Mouse (Mus musculus) B cell, adult 2 months (primary cell): Measurements from ENCODE around the gene D3Ertd254e.
"Not testable (repeated sequence)": the region's sequence is repeated elsewhere in the genome, so short reads cannot be mapped to it uniquely, and the experiment has no call there.

Experiments
- DNase-seq, 2 experiments: peaks; one replicate each; pipeline ENCODE4 v3.0.0; 2022

D3Ertd254e gene

DNA sequence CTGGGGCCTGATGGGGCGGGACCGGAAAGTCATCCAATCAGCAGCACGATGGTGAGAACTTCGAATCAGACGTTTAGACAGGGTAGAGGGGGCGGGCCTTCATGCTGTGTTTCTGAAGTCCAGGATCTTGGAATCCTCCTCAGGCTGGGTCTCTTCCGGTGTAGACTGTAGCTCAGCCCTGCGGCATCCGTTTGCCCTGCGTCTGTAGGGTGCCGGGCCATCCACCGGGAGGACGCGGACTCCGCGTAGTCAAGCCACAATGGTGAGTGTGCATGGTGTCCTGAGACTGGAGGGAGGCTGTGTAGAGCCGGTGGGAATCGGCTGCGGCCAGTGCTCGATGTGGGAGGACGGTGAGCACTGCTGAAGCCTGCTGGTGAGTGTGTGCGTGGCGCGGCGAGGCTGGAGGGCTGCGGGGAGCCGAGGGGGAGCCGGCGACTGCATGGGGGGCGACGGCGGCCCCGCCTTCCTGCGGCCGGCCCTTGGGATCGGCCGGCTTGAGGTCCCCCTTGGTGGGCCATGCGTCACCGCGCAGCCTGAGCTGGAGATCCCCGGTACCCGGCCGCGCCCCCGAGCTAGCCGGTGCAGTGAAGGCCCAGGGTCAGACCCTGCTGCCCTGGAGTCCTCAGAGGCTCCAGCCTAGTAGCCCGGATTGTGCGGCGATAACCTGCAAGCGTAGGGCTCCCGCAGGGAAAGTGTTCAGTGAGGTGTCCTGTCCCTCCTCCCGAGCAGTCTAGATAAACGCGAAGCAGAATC is at the start of gene D3Ertd254e:
D3Ertd254e (plus strand) TSS at position 84 of the 753 bp plus-strand sequence.
- DNase-seq = peak; percentile 79 to 82

- no peak for DNase-seq
Measured at GRCm38 (mm10) chr3:36116076-36116475, 34.7 kb upstream of the D3Ertd254e start.

DNA sequence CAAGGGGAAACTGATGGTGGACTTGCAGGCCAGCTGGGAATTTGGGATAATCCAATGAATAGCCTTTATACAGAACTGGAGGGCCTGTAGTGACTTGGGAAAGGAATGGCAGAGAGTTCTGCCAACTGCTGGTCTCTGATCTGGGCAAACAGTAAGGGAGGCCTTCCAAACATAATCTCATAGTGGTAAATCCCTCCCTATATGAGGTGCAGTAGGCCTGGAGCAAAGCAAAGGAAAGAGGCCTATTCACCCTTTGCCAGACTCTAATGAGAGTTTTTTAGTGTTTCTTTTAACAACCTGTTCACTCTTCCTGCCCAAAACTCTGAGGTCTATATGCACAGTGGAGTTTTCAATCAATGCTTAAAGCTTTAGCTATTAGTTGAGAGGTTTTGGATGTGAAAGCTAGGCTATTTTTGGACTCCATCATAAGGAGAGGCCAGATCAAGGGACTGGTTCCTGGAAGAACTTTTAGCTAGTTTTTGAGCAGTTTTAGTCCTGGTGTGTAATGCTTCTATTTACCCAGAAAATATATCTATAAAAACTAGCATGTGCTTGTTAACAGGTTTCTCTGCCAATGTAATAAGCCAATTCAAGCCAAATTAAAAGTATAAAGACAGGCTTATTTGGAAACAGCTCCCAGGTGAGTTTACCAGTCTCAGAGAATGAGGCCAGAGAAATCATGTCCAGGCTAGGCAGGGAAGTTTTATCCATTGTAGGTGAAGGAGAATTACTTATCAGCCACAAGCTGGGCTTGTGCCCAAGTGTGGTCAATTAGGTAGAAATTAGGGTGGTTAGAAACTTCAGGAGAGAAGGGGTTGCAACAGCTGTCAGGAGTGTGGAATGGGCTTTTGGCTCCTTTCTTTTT is 30.9 kb upstream of the D3Ertd254e start:
- DNase-seq = no peak

DNA sequence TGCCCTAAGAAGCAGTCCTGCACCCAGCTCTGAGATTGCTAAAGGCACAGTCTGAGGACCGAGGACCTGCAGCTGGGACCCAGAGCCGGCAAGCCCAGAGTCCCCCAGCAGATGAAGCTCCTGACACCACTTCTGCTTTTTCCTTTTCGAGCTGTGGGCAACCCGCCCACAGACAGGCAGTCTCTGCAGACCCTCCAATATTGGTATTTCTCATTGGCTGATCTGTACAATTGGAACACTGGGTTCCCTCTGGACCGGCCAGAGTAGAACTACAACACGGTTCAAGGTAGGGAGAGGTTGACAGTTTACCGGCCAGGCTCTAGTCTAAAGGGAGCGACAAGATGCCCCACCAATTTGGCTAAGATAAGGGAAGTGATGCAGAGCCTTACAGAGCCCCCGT is 24.6 kb upstream of the D3Ertd254e start:
- not testable (repeated sequence) for DNase-seq

GRCm38 (mm10) chr3:36136152-36136551 is 14.7 kb upstream of the D3Ertd254e start:
- DNase-seq = no peak

- peak; percentile 53 to 57 for DNase-seq
Measured at GRCm38 (mm10) chr3:36137560-36137959, 13.3 kb upstream of the D3Ertd254e start.

- DNase-seq = no peak
Measured at GRCm38 (mm10) chr3:36138171-36138660, 12.6 kb upstream of the D3Ertd254e start.

DNA sequence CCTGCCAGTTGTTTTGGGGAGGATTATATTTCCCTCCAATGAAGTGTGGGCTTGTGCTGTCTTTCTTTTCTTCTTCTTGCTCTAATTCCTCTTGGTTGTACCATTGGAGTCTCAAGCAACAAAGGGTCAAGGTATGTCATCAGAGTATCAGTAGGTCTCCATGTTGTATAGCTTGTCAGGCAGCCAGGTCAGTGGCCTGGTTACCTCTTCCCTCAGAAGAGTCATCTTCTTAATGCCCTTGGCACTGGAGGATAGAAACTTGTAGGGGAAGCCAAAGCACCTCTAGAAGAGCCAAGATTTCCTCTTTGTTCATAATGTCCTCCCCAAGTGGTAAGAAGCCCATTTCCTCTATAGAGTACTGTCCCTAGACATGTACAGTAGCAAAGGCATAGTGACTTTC is 11.8 kb upstream of the D3Ertd254e start:
- no peak for DNase-seq

DNA sequence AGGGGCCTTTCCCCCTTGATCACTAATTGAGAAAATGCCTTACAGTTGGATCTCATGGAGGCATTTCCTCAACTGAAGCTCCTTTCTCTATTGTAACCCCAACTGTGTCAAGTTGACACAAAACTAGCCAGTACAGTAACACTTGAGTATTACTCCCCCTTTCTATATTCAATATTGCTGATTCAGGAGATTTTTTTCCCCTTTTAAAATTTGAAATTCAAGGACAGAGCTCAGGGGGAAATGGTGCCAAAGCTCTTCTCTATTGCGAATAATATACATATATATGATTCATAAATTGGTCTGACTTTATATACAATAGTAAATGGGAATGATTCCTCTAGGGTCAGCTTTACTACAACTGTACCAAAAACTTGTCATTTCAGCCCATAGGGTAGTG is 282 bp upstream of the D3Ertd254e start:
- DNase-seq = no peak

GRCm38 (mm10) chr3:36155268-36155667 is 4.5 kb downstream of the D3Ertd254e start:
- DNase-seq = no peak

DNA sequence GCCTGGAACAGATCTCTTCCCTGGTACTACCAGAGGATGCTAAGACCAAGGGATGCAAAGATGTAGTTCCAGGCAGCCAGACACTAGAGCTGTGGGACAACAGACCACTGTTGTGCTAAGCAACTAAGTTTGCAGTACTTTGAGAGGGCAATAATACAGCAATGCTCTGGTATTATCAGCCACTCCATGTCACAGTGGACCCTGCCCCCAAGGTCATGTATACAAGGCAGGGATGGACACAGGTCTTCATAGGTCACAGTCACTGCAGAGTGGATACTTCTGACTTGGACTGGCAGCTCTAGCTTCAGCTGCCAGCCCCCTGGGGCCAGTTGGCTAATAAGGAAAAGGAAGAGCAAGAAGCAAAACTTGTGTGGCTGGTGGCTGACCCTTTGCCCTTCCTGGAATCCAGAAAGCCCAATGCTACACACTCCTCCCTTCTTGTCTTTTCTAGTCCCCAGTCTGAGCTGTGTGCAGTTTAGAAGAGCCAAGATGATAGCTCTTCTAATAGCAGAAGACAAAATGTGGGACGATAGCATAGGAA is 19.9 kb downstream of the D3Ertd254e start:
- no peak for DNase-seq

GRCm38 (mm10) chr3:36171348-36171747 is 20.5 kb downstream of the D3Ertd254e start:
- no peak for DNase-seq

DNA sequence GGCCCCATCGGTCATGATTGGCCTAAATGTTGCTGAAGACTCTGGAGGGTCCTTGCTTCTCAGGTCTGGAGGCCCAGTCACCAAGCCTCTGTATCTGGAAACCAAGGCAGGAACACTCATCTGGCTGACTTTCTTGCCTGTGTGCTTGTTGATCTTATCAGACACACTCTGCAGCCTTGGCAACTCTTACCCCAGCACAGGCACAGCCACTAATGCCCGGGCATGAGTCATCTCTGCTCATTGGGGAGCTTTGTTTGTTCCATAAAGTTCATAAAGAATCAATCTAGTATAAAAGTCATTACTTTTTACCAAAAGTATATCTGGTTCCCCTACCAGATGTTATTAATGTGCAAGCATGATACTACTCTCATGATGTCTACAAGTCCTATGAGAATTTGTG is 22.9 kb downstream of the D3Ertd254e start:
- no peak for DNase-seq

- DNase-seq = peak; percentile 1 to 21
Measured at GRCm38 (mm10) chr3:36181519-36181918, 30.7 kb downstream of the D3Ertd254e start.

DNA sequence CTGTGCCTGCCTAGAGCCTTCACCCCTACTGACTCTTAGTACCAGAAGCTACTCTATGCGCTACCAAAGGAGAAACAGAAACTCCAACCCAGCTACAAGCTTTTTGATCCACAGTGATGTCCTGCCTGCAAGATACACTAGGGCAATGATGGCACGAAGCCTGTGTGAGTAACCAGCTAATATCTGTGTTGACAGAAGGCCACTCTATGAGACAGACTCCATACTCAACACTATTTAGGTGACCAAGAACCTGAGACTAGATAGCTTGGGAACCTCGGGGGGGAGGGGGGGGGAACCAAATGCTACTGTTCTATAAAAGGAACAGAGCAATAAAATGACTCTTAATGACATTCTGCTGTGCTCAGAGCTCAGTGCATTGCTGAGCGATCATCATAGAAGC is 35.7 kb downstream of the D3Ertd254e start:
- no peak for DNase-seq

DNA sequence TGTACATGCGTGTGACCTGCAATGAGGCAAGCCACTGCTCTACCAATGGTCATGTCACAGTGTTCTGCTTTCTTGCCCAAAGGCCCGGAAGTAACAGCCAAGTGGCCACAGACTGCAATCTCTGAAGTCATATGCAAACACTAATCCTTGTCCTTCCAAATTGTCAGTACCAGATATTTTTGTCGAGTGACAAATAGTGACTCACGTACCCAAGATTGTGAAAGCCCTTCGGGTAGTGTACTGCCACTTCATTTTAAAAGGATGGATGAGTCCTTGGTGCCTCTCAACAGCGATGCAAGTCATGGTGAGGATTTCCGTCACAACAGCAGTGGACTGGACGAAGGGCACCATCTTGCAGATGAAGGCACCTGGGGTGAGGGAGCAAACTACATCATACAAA is 38.4 kb downstream of the D3Ertd254e start:
- no peak for DNase-seq

DNA sequence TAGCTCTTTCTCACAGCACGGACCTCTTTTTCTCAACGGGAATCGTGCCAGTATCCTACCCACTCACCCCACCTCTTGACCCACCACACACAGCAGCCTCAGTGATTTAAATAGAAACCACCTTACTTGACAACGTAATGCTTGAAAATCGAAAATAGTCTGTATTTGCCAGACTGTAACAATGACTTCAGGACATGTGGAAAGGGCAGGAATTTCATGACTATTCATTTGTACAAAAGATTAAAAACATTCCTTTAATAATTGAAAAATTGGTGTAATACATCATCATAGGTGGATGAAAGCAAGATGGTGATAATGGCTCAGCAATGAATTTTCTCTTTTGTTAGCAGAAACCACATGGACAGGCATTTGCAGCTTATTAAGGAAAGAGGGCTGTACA is 50.3 kb downstream of the D3Ertd254e start:
- no peak for DNase-seq

DNA sequence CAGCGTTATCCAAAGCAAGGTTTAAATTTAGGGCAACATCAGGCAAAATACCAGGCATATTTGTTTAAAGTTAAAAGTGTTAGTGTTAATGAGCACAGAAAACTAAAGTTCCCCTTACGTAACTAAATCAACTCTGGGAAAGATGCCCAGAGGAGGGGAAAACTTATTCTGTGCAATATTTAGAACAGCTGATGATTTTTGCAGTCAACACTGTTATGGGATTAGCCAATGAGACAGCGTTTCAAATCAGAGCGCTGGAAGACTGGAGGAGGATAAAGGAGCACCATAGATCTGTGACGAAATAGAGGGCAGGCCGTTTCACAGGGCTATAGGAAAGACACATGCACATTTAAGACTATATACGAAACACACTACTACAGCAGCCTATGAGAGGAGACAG is 52.1 kb downstream of the D3Ertd254e start:
- no peak for DNase-seq

GRCm38 (mm10) chr3:36207520-36208264 is 56.9 kb downstream of the D3Ertd254e start:
- no peak for DNase-seq

GRCm38 (mm10) chr3:36209776-36210555 is 59.1 kb downstream of the D3Ertd254e start:
- peak in 1 of 2 experiments; percentile 19 for DNase-seq

DNA sequence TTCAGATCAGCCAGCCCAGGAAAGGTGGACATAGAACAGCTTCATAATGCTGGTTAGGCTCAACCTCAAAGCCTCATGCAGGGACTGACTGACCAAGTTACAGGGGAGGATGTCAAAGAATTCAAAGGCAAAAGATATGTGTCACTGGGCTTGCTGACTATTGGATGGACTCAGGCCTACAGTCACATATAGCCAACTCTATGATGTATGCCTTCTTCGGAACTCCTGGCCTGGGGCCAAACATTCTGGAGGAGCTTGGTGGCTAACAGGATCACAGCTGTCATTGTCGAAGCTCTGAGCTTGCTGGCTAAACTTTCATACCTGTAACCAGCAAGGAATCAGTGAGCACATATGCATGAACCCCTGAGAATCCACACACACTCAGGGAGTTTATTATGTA is 60.1 kb downstream of the D3Ertd254e start:
- no peak for DNase-seq

DNA sequence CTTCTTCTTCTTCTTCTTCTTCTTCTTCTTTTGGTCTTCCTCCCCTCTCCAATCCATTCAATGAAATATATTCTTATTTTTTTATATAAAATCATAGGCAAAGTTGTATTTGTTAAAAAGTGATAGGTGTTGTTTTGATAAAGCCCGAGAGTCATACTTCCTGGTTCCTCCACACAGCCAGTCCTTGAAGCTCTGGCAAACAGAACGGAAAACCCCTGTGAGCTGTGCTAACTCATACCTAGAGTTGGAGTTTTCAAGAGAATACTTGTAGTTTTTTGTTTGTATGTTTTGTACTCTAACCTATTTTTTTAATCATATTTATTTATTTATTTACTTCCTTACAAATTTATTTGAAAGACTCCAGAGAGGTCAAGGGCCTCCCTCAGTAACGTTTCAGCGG is 61.9 kb downstream of the D3Ertd254e start:
- DNase-seq = no peak
